Mouse (Mus musculus) embryo, embryonic 11.5 days (tissue): ENCODE measurements around the gene C3.

Source experiments
- DNase-seq: peaks from one replicate; pipeline ENCODE4 v3.0.0-alpha.2; 2012; ENCODE audit warnings: low read depth, low spot score

The C3 gene

DNA sequence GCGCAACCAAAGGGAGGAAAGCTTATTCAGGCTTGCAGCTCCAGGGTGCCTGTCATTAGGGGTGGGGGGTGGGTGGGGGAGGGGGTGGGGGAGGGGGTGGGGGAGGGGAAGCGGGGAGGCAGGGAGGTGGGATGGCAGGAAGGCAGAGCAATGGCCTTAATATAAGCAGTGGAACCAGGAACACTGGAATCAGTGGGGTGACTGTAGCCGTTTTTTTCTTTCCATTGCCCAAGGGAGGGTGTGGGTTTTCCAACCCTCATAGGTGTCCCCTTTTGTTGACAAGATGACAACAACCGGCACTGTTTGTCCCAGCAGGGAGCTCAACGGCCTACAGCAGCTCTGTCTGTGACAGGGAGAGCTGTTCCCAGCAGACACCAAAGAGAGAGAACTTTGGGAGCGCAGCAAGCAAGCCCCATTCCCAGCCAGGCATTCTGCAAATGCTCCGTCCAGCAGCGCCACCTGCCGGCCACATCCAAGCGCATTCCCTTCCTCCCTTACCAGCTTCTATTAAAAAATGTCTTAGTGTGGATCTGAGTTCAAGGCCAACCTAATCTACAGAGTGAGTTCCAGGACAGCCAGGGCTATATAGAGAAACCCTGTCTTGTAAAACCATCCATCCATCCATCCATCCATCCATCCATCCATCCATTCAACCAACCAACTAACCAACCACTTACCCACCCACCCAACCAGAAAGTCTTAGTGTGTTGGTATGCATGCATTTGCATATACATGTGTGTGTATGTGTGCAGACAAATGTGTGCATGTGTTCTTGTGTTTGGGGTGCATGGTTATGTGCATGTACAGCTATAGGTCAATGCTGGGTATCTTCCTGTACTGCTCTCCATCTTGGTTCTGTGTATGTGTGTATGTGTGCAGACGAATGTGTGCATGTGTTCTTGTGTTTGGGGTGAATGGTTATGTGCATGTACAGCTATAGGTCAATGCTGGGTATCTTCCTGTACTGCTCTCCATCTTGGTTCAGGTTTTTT lies 60.8 kb downstream of the C3 start:
- DNase-seq, result peak; percentile 78
